Mouse (Mus musculus): ENCODE measurements around the gene Irf2bp2.

DNA sequence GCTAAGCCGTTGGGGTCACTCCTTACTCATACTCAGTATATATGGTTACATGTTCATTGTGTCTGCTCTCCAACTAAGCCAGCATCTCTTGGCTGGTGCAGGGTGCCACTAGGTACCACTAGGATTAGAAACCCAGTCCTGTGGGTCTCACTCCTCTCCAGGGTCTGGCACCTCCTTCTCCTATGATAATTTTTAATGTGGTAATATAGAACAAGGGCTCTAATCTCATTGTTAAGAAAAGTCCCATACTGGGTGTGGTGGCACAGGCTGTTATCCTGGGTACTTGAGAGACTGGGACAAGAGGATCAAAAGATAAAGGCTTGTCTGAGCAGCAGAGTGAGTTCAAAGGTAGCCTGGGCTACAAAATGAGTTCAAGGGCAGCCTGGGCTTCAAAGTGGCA lies 47.3 kb downstream of the Irf2bp2 start:
- TF ChIP-seq GATA1 (IDR thresholded peaks at IDR 0.05; ENCODE audit: borderline replicate concordance, low read length) (no peak), FLI1 (IDR thresholded peaks at IDR 0.05; ENCODE audit: low read length) (no peak)
